Mouse (Mus musculus) splenic B cell, adult 2 months (primary cell): ENCODE measurements around the gene Vmn1r39.
"Not testable (repeated sequence)": the region's sequence is repeated elsewhere in the genome, so short reads cannot be mapped to it uniquely, and the experiment has no call there.

Experiments used
- DNase-seq: peaks from one replicate; pipeline ENCODE4 v3.0.0-alpha.2; 2011; ENCODE audit warnings: low read depth, low spot score
- H3K27me3 ChIP-seq: 2 replicates; pipeline ENCODE4 v1.6.1; 2012; ENCODE audit warnings: mild to moderate bottlenecking, low read length, moderate library complexity, mixed read lengths; ENCODE audit not compliant: control insufficient read depth, poor library complexity, insufficient read depth, severe bottlenecking
- H3K36me3 ChIP-seq: 2 replicates; pipeline ENCODE4 v1.6.1; 2012; ENCODE audit warnings: mild to moderate bottlenecking, low read length, moderate library complexity, mixed read lengths; ENCODE audit not compliant: control insufficient read depth, poor library complexity, insufficient read depth, severe bottlenecking

Vmn1r39 gene

GRCm38 (mm10) chr6:66810509-66810908 is at the start of gene Vmn1r39:
TSS of gene Vmn1r39 (minus strand) at chr6:66810609.
- no peak for DNase-seq
- H3K27me3 ChIP-seq: no peaks in the 10 kb centered on the region
- no peaks in the 10 kb centered on the region for H3K36me3 ChIP-seq

DNA sequence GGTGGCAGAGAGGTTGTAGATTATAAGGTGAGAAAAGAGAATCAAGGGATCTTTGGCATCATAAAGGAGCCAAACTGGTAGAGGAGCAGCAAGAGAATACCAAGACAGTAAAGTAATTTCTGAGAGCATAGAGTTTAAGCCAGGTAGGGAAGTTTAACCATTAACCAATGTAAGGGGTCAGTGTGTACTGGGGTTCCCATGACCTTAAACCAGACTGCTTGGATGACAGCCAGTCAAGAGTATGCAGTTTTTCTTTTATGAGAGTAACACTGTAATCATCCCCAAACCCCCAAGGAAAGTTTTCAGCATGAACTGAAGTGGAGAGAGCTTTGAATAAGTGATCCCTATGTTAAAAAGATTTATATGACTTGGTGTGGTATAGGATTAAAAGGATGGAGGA is 49.0 kb upstream of the Vmn1r39 start:
- H3K27me3 ChIP-seq: no peaks in the 10 kb centered on the region
- H3K36me3 ChIP-seq: no peaks in the 10 kb centered on the region
- no peak for DNase-seq

DNA sequence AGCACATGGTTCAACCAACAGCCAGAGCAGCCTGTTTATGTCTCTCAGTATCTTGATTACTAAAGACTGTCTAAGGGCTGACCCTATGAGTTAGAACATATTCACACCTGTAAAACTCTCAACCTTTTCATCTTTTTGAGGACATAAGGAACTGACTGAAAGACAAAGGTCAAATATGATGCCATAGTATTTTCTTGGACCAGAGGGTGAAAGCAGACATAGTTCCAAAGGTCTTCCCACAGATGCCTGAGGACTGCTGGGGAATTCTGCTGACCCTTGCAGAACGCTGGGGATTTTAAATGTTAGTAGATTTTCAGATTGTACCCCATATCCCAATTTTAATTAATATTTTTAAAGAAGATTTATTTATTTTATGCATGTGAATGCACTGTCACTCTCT is 47.9 kb upstream of the Vmn1r39 start:
- no peaks in the 10 kb centered on the region for H3K27me3 ChIP-seq
- DNase-seq: no peak
- H3K36me3 ChIP-seq: no peaks in the 10 kb centered on the region

- H3K27me3 ChIP-seq: no peaks in the 10 kb centered on the region
- no peak for DNase-seq
Observed at GRCm38 (mm10) chr6:66856236-66856635, 45.8 kb upstream of the Vmn1r39 start.

DNA sequence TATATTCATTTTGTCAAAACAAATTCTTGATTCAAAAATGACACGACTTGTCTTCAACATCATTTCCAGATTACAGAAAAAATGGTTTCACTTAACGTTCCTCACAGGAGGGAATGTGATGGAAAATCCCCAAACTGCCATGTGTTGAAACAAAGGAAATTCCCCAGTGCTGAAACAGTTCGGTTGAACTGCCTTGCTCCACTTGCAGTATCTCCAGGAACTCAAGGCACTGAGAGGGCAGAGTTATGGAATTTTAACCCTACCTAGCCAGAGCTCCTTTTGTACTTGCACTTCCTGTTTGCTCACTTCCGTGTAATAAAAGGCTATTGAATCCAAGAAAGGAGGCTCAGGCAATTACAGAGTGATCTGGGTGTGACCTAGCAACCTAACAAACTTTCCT is 38.5 kb upstream of the Vmn1r39 start:
- Histone ChIP-seq H3K27me3 (no peaks in the 10 kb centered on the region), H3K36me3 (no peaks in the 10 kb centered on the region)
- no peak for DNase-seq

More at GRCm38 (mm10) chr6:66856236-66856635, 45.8 kb upstream of the Vmn1r39 start:
- no peaks in the 10 kb centered on the region for H3K36me3 ChIP-seq

DNA sequence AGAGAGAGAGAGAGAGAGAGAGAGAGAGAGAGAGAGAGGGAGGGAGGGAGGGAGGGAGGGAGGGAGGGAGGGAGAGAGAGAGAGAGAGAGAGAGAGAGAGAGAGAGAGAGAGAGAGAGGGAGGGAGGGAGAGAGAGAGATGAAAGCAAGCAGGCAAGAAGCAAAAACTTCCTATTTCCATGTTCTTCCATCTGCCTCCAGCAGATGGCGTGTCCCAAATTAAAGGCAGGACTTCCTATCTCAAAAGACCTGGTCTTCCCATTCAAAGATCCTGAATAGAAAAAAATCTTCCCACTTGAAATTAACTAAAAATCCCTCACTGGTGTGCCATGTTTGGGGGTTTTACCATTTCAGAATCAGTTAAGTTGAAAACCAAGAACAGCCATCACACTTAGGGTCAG is 30.2 kb upstream of the Vmn1r39 start:
- DNase-seq: peak; percentile 45
- H3K36me3 ChIP-seq, H3K27me3 ChIP-seq: not testable (repeated sequence)

- Histone ChIP-seq H3K27me3 (no peaks in the 10 kb centered on the region), H3K36me3 (no peaks in the 10 kb centered on the region)
- DNase-seq: peak; percentile 12
Observed at GRCm38 (mm10) chr6:66836932-66837331, 26.5 kb upstream of the Vmn1r39 start.

- Histone ChIP-seq H3K27me3 (no peaks in the 10 kb centered on the region), H3K36me3 (no peaks in the 10 kb centered on the region)
- no peak for DNase-seq
Observed at GRCm38 (mm10) chr6:66806311-66806710, 4.1 kb downstream of the Vmn1r39 start.

DNA sequence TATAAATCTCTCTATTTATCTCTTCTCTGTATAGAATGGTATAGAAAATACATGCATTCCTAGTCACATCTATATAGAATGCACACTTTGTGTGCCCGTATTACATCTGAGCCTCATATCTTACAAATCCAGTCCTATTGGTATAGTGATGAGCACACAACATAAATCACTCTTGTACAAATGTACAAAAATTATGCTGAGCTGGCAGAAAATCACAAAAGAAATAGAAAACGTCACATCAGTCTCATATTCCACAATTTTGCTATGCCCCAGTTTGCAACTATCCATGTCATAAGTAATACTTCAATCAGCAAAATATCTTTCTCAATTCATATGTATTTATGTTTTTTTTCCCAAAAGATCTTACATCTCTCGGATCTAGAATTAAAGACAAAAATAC is 4.7 kb downstream of the Vmn1r39 start:
- DNase-seq: no peak
- Histone ChIP-seq H3K27me3 (no peaks in the 10 kb centered on the region), H3K36me3 (no peaks in the 10 kb centered on the region)

- not testable (repeated sequence) for H3K36me3 ChIP-seq, DNase-seq, H3K27me3 ChIP-seq
Observed at GRCm38 (mm10) chr6:66782527-66782926, 27.9 kb downstream of the Vmn1r39 start, which contains the start of gene Vmn1r38. TSS of gene Vmn1r38 (minus strand) at chr6:66782627.
